Mouse (Mus musculus) layer of hippocampus, postnatal 14 days (tissue): Measurements from ENCODE around the gene Letm1. TPM values are rescaled to one million over a fixed set of nuclear protein-coding genes. Genes with fewer than 3 reads are reported as not detected.

Experiments
- DNase-seq, 2 experiments: peaks; one replicate each; pipeline ENCODE4 v3.0.0; 2021 to 2022; ENCODE audit warnings: low spot score in 2 of 2, mixed read lengths in 1 of 2
- total RNA-seq, 2 experiments: library from RNA; stranded (reverse); gene quantifications; 2 replicates each; pipeline ENCODE4 v1.2.3; 2021

Letm1 gene
- total RNA-seq, 2 experiments from 2014 or later: 96.8 to 105 TPM

DNA sequence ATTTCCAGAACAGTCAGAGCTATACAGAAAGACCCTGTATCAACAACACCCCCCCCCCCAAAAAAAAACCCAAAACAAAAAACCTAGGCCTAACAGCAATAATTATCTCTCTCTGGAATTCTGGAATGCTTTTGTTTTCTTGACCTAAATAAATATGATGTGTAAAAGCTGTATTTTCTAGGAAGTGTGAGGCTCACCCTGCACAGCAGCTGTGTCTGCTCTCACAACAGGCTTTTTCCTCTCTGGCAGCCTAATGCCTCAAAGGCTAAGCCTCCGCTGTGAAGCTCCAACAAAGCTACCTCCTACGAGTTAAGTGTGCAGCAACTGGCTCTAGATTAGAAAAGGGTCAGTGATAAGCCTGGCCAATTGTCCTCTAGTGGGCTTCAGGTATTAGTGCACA, 73.6 kb downstream of the Letm1 start:
- DNase-seq: no peak

DNA sequence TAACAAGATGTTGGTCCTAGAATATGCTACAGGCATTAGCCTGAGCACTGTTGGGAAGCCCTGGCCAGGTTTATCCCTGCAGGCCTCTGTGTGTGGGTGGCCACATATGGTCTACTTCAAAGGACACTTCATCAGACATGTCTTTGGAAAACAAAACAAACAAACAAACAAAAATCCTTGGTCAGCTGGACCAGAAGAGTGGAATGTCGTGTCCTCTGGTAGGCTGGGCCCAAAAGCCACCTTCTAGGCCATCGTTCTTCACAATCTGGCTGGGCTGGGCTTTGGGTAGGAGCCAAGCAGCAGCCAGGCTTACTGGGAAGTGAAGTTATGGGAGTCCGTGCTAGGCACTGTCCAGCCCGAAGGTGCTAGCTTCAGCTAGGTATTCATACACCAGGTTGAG, 75.5 kb downstream of the Letm1 start:
- DNase-seq: no peak

DNA sequence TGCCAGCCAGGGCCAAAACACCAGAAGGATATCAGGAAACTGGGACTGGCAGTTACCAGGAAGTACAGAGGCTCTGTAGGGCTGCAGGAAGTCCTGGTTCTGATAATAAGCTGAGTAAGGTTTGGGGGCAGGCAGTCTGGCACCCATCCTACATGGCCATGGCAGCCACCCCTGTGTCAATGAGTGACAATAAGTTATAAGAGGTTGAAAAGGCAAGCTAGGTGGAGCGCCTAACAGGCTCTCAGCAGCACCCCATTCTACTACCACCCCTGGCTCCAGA, 76.3 kb downstream of the Letm1 start:
- DNase-seq: no peak

- no peak for DNase-seq
Measured at GRCm38 (mm10) chr5:33705612-33706349, 76.8 kb downstream of the Letm1 start.

- DNase-seq: peak in 1 of 2 experiments; percentile 74
Measured at GRCm38 (mm10) chr5:33704945-33705611, 77.5 kb downstream of the Letm1 start.

DNA sequence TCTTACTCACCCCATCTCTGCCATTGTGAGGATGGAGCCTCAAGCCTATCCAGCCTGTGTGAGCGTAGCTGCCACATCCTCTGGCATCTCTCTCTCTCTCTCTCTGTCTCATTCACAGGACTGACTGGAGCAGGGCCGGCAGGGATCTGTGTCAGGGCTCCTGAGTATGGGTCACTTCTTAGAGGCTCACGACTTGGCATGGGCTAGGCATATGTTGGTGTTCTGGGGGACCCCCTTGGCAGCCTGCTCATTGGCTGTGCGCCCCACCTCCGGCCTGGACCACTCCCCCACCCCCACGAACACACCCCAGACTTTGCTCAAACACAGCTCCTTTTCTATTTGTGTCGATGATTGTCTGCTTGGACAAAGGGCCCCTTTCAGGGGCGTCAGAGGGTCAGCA, 78.6 kb downstream of the Letm1 start:
- DNase-seq: no peak

DNA sequence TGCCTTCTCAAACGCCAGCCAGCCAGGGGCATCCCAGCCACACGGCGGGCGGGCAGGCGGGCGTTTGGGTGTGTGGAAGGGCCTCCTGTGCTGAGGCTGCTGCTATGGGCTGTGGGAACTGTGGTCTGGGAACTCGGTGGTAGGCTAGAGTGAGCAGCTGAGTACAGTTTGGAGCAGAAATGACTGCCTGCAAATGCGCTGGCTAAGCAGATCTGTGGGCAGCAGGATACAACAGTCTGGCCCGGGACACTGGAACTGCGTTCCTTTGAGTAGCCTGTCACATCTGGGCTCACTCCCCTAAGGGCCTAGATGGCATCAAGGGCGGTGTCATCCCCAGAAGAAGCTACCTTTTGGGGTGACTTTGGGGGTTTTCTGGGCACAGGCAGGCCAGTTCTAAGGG, 80.8 kb downstream of the Letm1 start:
- no peak for DNase-seq

- no peak for DNase-seq
Measured at GRCm38 (mm10) chr5:33700010-33700409, 82.6 kb downstream of the Letm1 start.

- no peak for DNase-seq
Measured at GRCm38 (mm10) chr5:33698669-33699068, 83.9 kb downstream of the Letm1 start.

DNA sequence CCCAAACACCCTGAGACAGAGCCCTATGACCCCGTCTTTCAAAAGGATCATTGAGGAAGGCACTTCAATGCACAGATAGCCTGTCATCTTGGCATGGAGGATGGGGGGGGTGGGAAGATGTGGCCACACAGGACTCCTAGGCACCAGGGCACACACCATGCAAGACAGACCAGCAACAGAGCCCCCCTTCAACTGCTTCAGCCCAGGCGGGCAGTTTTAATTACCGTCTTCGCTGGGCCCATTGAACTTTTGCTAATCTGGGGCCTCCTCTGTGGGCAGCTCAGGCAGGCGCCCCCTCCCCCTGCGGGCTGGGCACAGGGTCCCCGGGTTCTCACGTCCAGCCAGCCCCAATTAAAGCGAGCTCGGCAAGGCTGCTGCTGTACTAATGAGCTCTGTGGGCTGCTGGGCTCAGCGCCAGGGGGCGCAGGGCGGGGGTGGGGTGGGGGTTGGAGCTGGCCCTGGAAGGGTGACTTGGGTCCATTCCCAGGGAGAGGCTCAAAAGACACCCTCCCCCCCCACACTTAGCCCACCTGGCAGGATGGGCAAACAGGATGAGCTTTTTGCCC, 84.6 kb downstream of the Letm1 start:
- DNase-seq: peak; percentile 44 to 80

GRCm38 (mm10) chr5:33697534-33697933, 85.1 kb downstream of the Letm1 start:
- no peak for DNase-seq

DNA sequence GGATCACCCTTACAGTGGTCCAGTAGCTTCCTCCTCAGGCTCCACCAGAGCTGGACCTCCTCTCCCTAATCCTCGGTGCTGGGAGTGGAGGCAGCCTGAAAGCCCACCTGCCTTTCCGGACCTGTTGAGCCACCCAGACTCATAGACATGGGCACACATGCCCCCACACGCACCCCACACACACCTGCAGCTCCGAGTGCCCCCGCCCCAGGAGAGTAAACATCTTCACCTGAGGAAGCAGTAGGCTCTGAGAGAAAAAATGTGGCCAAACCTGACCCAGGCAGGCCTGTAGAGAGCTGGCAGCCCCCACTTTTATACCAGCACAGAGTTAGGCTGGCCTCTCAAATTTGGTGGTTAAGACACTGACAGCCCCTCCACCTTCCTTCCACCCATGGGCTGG, 86.2 kb downstream of the Letm1 start:
- DNase-seq: no peak

GRCm38 (mm10) chr5:33695718-33696121, 86.9 kb downstream of the Letm1 start:
- DNase-seq: no peak

GRCm38 (mm10) chr5:33694848-33695717, 87.5 kb downstream of the Letm1 start:
- DNase-seq: peak; percentile 64 to 65

DNA sequence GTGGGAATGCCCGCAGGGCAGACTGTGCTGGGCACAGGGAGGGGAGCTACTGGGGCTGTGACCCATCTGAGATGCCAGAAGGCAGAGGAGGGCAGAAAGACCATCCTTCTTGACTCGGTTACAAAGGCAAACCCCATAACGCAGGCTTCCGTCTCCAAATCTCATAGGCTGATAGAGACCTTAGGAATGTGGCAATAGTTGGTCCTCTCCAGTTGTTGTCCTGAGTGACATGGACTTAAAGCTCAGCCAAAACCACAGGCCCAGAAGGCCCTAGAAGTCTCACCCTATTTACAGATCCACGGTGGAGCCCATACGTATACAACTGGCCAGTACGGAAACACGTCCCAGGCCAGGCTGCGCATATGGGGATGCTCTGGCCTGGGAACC, 88.2 kb downstream of the Letm1 start:
- no peak for DNase-seq

GRCm38 (mm10) chr5:33692393-33692792, 90.2 kb downstream of the Letm1 start:
- DNase-seq: peak in 1 of 2 experiments; percentile 19

DNA sequence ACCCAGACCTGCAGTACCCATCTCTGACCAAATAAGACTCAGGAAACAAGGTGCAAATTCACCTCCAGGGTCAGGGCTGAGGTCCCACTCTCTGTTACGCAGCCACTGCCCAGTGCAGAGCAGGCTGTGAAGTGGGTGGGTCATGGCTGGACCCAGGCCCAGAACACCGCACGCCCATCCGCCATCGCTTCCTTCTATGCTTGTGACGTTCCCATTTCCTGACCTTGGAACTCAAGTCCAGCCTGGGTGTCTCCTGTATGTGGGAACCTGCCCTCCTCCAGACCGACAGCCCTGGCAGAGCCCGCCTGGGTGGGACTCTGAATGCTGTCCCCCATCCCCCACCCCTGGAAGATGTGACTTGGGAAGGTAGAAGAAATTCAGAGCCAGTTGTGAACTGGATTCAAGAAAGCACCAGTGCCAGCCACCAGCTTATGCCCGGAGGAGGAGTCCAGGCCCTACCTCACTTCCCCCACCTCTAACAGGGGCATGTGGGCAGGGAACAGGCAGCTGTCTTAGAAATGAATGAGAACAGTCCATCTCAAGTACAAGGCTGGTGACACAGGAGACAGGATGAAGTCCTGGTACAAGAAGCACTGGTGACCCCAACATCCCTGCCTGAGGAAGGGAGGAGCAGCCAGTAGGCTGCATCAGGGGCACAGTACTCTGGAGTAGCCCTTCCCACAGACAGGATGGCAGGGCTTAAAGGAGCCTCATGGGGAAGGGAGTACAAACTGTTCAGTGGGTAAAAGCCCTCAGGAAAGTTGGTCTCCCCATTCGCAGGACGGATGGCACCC, 92.6 kb downstream of the Letm1 start:
- no peak for DNase-seq
